Mouse (Mus musculus) neural tube, embryonic 14.5 days (tissue): Measurements from ENCODE around the gene Fgf14. TPM values are rescaled to one million over a fixed set of nuclear protein-coding genes. Genes with fewer than 3 reads are reported as not detected.

Experiments used
- ATAC-seq: fragments of 200-750 bp; cut with Nextera tagmentation; 2 replicates; pipeline ENCODE4 v1.8.0; 2017; ENCODE audit warnings: low read depth, mild to moderate bottlenecking, moderate TSS enrichment, moderate library complexity
- H3K27ac ChIP-seq: fragments of 300-500 bp; sonication (generic); 2 replicates; pipeline ENCODE4 v1.5.1; 2014; ENCODE audit warnings: low read depth, mild to moderate bottlenecking, control low read depth, low read length, moderate library complexity, mixed read lengths
- H3K27me3 ChIP-seq: fragments of 300-500 bp; sonication (generic); 2 replicates; pipeline ENCODE4 v1.6.1; 2014; ENCODE audit warnings: low read length; ENCODE audit not compliant: control insufficient read depth, insufficient read depth
- H3K36me3 ChIP-seq: fragments of 300-500 bp; sonication (generic); 2 replicates; pipeline ENCODE4 v1.6.1; 2014; ENCODE audit warnings: low read length, mixed read lengths; ENCODE audit not compliant: control insufficient read depth, insufficient read depth
- H3K4me1 ChIP-seq: fragments of 300-500 bp; sonication (generic); 2 replicates; pipeline ENCODE4 v1.6.1; 2014; ENCODE audit warnings: low read length; ENCODE audit not compliant: control insufficient read depth, insufficient read depth
- H3K4me2 ChIP-seq: fragments of 300-500 bp; sonication (generic); 2 replicates; pipeline ENCODE4 v1.6.1; 2014; ENCODE audit warnings: mild to moderate bottlenecking, low read depth, low read length, control low read depth
- H3K4me3 ChIP-seq: fragments of 300-500 bp; sonication (generic); 2 replicates; pipeline ENCODE4 v1.5.1; 2014; ENCODE audit warnings: low read depth, low read length, control low read depth, mixed read lengths
- H3K9ac ChIP-seq: fragments of 300-500 bp; sonication (generic); replicated peaks from 2 replicates; pipeline ENCODE4 v1.6.1; 2014; ENCODE audit warnings: low read depth, mild to moderate bottlenecking, control low read depth, low read length, mixed read lengths
- H3K9me3 ChIP-seq: fragments of 300-500 bp; sonication (generic); 2 replicates; pipeline ENCODE4 v1.6.1; 2016; ENCODE audit warnings: low read length; ENCODE audit not compliant: control insufficient read depth
- WGBS: fragments of 180-500 bp; shearing (Covaris S2); extraction: QIAGEN DNeasy Blood & Tissue Kit; methylation state at CpG from one replicate; pipeline ENCODE4 v1.1.7; 2014; 5-methylcytosine and 5-hydroxymethylcytosine counted together
- polyA plus RNA-seq: library from polyadenylated mRNA; unstranded; fragments of >200 nt; fragmentation: Nextera tagmentation; extraction: Ambion mirVana; gene quantifications from 2 replicates; pipeline ENCODE4 v1.2.1, GENCODE M21; 2014

Fgf14 gene
- polyA plus RNA-seq, 1 experiment from 2014 or later = 36.3 TPM

DNA sequence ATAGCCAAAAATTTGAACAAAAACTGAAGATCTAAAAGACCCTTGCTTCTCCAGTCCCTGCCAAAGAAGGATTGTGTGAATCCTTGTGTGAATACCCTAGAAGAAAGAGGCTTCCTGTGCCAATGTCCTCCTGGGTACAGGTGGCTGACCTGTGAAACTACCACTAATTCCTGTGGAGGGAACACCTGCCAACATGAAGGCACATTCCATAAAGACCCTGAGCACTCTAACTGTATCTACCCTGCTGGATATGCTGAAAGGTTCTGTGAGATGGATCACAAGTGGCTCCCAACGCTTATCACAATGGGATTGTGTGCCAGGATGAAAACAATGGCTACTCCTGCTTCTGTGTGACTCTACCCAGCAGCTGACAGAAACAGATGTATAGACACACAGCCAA lies 144.9 kb downstream of the Fgf14 start:
- Histone ChIP-seq H3K36me3 (no peaks in the 10 kb centered on the region), H3K4me3 (no peak overlapping the region), H3K27ac (no peak overlapping the region), H3K4me1 (no peaks in the 10 kb centered on the region), H3K4me2 (no peak overlapping the region), H3K9me3 (no peaks in the 10 kb centered on the region), H3K27me3 (no peaks in the 10 kb centered on the region), H3K9ac (no peak overlapping the region)
- no peak for ATAC-seq
- WGBS = 84% methylated on average over 1 of the region's 1 CpGs

DNA sequence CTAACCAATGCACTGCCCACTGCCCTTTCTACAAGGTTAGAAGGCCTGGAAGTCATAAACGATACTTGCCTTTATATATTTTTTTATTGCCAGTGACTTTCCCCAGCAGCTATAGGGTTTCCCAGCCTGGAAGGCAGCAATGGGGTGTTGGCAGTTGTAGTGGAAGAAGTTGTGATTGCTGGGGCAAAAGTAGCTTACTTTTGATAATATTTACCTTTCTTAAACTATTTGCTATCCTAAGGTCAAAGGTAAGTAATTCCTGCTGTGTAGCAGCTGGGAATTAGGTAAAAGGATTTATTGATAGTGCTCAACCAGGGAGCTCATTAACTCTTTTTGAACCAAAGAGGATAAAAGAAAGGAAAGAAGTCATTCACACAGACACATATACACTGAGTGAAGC lies 164.9 kb downstream of the Fgf14 start:
- Histone ChIP-seq H3K27me3 (no peaks in the 10 kb centered on the region), H3K4me2 (no peak overlapping the region), H3K9ac (no peak overlapping the region), H3K4me3 (no peak overlapping the region), H3K4me1 (no peaks in the 10 kb centered on the region), H3K9me3 (no peaks in the 10 kb centered on the region), H3K36me3 (no peaks in the 10 kb centered on the region), H3K27ac (no peak overlapping the region)
- WGBS = 42% methylated on average over 1 of the region's 1 CpGs
- no peak for ATAC-seq

DNA sequence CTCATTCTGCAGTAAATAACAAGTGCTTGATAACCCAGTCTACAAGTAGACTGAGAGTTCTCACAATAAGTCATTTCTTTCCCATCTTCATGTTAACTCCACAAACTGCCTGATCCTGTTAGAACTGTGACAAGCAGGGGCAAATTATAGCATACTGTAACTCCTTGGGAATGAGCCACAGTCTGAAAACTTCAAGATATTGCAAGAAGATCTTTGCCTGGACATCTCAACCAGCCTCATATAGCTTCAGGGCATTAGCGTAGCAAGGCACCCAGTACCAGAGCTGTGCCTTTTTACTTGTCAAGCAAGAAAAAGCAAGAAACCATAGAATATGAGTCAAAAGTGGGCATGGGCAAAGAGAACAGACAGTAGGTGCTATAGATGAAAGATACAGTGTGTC lies 188.0 kb downstream of the Fgf14 start:
- no peak overlapping the region for H3K4me2 ChIP-seq
- no peak overlapping the region for H3K9ac ChIP-seq
- H3K27me3 ChIP-seq = no peaks in the 10 kb centered on the region
- H3K4me3 ChIP-seq = no peak overlapping the region
- H3K27ac ChIP-seq = no peak overlapping the region
- H3K9me3 ChIP-seq = no peaks in the 10 kb centered on the region
- no peaks in the 10 kb centered on the region for H3K36me3 ChIP-seq
- WGBS = 94% methylated on average over 1 of the region's 1 CpGs
- no peak for ATAC-seq
- H3K4me1 ChIP-seq = no peaks in the 10 kb centered on the region

DNA sequence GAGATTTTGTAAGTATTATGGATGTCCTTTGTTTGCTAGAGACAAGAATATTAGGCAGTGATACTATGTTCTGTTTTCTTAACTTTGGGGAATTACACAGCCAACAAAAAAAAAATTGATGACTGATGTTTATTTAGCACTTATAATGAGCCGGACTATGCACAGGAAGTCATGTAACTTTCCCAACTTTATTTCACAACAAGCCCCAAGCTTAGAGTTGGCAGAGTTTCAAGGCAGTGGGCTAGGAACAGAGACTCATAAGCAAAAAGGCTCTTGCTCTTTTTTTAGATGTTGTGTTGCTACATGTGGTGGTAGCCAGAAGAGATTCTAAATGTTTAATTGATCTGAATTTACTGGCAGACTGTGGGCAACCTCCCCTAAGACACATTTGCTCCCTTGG lies 191.7 kb downstream of the Fgf14 start:
- no peak for ATAC-seq

DNA sequence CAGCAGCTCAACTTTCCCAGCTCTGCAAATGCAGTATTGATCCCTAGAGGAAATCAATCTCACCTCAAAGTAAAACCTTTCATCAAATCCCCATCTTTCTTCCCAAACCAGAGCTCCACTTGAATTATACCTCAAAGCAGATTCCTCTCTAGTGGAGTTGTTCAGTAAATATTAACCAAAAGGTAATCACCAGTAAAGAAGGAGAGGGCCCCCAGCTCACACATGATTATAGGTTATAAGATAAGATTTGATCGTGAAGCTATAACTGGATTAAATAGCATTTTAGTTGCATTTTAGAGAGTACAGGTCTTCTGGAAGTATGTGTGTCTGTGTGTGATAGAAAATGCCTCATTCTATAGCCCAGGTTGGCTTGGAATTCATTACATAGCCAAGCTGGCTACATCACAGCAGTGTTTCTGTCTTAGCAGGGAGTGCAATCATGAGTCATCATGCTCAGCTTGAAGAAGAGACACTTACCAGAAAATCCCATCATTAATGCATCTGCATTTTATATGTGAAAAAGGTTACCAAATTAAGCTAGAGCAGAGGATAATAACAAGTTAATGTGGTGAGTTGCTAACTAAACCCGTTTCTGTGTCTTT lies 202.8 kb downstream of the Fgf14 start:
- H3K27ac ChIP-seq = no peak overlapping the region
- WGBS = 76% methylated on average over 2 of the region's 2 CpGs
- H3K27me3 ChIP-seq = no peaks in the 10 kb centered on the region
- H3K9me3 ChIP-seq = no peaks in the 10 kb centered on the region
- no peak overlapping the region for H3K4me3 ChIP-seq
- H3K9ac ChIP-seq = no peak overlapping the region
- no peaks in the 10 kb centered on the region for H3K36me3 ChIP-seq
- ATAC-seq = no peak
- H3K4me2 ChIP-seq = no peak overlapping the region
- H3K4me1 ChIP-seq = no peaks in the 10 kb centered on the region

More for the DNA sequence above, 191.7 kb downstream of the Fgf14 start:
- H3K27me3 ChIP-seq = no peaks in the 10 kb centered on the region
- H3K9me3 ChIP-seq = no peaks in the 10 kb centered on the region
- no peak overlapping the region for H3K9ac ChIP-seq
- no peaks in the 10 kb centered on the region for H3K36me3 ChIP-seq
- WGBS = 89% methylated on average over 1 of the region's 1 CpGs
- no peak overlapping the region for H3K4me3 ChIP-seq
- H3K4me1 ChIP-seq = no peaks in the 10 kb centered on the region
- no peak overlapping the region for H3K4me2 ChIP-seq
- no peak overlapping the region for H3K27ac ChIP-seq

DNA sequence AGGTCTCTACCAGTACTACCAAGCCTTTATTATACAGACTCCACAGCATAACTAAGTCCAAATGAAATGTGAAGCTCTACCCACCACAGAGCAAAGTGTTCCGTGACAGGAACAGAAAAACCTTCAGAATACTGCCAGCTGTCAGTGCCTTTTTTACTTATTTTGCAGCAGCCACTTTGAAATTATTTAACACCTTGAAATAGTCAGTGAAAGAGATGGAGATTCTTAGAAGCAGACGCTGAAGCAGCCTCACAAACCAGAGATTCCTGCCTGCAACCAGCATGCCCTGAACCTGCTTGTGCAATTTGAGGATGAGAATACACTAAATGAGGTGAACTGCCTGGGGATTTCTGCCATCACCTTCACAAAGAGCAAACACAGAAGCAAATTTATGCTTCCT lies 206.0 kb downstream of the Fgf14 start:
- no peak for ATAC-seq
- Histone ChIP-seq H3K9me3 (no peaks in the 10 kb centered on the region), H3K4me2 (no peak overlapping the region), H3K27ac (no peak overlapping the region), H3K4me1 (no peaks in the 10 kb centered on the region), H3K9ac (no peak overlapping the region), H3K4me3 (no peak overlapping the region), H3K27me3 (no peaks in the 10 kb centered on the region), H3K36me3 (no peaks in the 10 kb centered on the region)
- 79% methylated on average over 2 of the region's 2 CpGs for WGBS

DNA sequence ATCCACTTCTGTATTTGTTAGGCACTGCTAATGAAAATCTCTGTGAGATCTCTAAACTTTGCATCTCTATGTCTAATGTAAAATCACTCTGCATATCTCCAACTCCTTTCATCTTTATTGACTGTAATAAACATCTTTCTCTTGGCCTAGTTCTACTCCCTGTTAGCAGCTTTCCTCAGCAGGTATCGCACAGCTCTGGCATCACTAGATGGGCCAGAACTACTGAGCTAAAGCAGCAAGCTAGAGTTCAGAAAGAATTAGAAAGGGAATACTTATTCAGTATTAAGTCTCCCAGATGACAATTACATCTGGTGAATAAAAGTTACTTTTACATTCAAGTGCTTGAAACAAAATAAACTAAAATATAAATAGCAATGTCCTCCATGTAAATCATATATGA lies 221.8 kb downstream of the Fgf14 start:
- 97% methylated on average over 1 of the region's 1 CpGs for WGBS
- Histone ChIP-seq H3K36me3 (no peaks in the 10 kb centered on the region), H3K27me3 (no peaks in the 10 kb centered on the region), H3K4me1 (no peaks in the 10 kb centered on the region), H3K9me3 (no peaks in the 10 kb centered on the region), H3K27ac (no peak overlapping the region), H3K4me3 (no peak overlapping the region), H3K9ac (no peak overlapping the region), H3K4me2 (no peak overlapping the region)
- no peak for ATAC-seq

DNA sequence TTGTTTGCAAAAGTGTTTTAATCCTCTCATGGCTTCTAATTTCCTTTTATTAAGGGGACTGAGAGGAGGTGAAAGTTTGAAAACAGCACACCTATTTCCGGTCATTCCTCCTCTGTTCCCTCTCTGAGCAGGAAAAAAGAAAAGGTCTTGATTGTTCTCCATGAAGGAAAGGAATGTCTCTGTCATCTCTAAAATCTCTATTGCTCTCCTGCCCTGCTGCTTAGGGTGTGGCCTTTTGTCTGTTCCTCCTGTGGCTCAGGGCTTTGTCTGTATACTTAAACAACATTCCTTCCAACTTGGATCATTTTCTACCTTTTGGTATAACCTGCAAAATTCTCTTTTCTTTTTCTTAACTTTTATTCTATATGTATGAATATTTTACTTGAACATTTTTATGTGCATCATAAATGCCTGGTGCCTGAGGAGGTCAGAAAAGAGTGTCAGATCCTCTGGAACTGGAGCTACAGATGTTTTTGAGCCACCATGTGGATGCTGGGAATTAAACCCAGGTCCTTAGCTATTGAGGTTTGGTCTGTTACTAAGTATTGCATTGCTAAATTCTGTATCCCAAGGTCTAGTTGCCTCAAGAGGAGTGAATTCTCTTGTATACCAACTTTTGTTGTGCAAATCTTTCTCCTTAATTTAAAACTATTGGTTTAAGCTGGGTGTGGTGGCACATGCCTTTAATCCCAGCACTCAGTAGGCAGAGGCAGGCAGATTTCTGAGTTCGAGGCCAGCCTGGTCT lies 230.7 kb downstream of the Fgf14 start:
- no peak overlapping the region for H3K4me3 ChIP-seq
- no peaks in the 10 kb centered on the region for H3K9me3 ChIP-seq
- H3K4me1 ChIP-seq = no peaks in the 10 kb centered on the region
- H3K9ac ChIP-seq = no peak overlapping the region
- no peak overlapping the region for H3K4me2 ChIP-seq
- no peak overlapping the region for H3K27ac ChIP-seq
- no peaks in the 10 kb centered on the region for H3K36me3 ChIP-seq
- 65% methylated on average over 2 of the region's 2 CpGs for WGBS
- no peaks in the 10 kb centered on the region for H3K27me3 ChIP-seq
- no peak for ATAC-seq

DNA sequence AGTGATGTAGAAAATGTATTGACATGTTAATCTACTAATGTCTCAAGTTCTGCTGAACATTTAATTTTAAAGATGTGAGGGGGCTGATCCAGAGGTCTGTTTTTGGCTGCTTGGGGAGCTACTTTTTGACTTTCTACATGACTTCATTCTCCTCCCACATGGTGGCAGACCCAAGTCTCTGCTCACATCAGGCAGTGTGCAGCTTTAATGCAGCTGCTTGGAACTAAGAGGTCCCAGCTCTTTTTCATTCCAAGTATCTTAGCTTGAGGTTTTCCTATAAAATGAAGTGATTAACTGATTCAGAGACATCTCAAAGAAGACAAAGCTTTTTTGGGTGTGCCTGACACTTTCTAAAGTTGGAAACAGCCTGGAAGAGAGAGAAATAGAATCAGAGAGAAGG lies 232.1 kb downstream of the Fgf14 start:
- Histone ChIP-seq H3K4me1 (no peaks in the 10 kb centered on the region), H3K36me3 (no peaks in the 10 kb centered on the region), H3K27me3 (no peaks in the 10 kb centered on the region), H3K9me3 (no peaks in the 10 kb centered on the region), H3K4me2 (no peak overlapping the region), H3K27ac (no peak overlapping the region), H3K4me3 (no peak overlapping the region), H3K9ac (no peak overlapping the region)
- ATAC-seq = no peak
